Mouse (Mus musculus) B cell, adult (primary cell): Measurements from ENCODE around the gene Hdac5. TPM values are rescaled to one million over a fixed set of nuclear protein-coding genes. Genes with fewer than 3 reads are reported as not detected.

ENCODE experiments used
- total RNA-seq: library from RNA; stranded (reverse); gene quantifications from 4 replicates; pipeline ENCODE4 v1.2.4, GENCODE M21; 2023; ENCODE audit not compliant: inconsistent age

Gene Hdac5
- 121 to 153 TPM (median 136 TPM) in 4 replicates for total RNA-seq

DNA sequence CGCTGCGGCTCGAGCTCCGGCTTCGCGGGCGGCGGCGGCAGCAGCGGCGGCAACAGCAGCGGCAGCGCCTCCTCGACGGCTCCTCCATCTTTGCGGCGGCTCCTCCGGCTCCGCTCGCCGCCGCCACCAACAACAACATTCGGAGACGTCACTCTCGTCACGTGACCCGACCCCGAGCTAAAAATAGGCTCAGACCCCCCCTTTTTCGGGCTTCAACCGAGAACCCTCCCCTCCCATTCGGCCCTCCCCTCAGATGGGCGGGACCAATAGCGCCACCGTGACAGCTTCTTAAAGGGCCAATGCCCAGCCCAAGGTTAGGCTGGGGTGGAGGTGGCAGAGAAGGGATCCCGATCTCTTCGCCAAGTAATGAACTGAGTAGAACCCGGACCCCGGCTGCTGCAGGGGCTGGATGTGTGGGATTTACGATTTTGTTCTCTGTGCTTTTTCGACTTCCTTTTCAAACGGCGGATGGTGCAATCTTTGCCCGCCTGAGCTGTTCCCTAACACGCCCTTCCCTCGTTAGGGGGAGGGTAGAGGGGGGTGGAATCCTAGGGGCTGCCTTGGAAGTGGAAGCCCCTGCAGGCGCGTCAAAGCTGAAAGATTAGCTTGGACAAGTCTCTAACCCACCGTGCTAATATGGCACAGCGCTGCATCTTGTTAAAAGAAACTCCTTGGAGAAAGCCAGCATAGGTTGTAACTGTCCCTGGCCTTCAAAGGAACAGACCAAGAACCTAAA lies at the start of gene Hdac5:
Gene Hdac5, minus strand, starts transcription at position 161 of the 736 bp plus-strand sequence.

DNA sequence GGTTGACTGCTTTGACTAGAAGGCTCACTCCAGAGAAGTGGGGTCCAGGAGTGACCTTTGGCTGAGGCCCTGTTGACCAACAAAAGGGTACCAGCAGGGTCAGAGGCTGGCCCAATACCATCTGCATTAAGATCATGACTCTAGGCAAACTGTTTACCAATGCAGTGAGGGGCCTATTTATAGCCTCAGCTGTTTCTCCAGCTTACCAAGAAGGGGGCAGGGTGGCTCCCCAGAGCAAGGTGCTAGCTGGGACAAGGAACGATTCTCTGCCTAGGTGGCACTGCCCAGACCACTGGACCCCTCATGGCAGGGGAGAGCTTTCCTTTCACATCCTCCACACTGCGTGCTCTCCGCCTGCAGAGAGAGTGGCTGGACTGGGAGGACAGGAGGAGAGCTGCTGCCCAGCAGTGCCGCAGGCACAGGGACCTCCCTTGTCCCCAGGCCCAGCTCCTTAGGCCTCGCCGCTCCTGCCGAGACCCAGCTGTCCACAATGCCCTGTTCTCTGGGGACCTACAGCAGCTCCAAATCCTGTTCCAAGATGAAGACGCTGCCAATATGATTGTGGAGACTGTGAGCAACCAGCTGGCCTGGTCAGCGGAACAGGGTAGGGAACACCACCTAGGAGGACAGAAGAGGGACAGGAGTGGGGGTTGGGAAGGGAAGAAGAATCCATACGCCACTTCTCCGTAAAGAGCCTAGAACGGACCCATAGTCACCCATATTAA lies 38.7 kb upstream of the Hdac5 start, which contains the start of gene Asb16:
Gene Asb16, plus strand, starts transcription at position 224 of the 725 bp plus-strand sequence.

DNA sequence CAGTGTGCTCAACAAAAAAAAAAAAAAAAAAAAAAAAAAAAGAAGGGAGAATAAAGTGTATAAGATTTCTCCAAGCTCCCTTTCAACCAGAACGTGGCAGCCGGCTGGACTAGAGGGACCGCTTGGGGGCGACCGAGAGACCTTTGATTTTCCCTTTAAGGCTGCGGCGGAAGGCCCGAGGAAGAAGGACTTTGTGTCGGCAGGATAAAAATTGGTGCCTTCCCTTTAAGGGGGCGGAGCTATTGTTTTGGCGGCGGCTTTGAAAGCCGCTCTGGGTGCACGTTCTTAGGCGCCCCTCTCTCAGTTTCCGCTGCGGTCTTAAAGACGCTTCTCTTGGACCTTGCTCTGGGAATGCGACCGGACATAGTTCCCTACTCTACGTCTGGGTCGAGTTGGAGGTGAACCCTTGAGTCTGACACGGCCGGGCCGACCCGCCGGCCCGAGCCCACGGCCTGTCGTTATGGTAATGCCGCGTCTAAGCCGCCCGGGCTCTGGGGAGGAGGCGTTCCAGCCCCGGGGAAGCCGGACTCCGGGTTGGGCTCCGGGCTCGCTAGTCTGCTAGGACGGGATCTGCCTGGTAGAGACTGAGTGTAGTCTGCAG lies 18.8 kb upstream of the Hdac5 start, which contains the start of gene BC030867:
Gene BC030867, plus strand, starts transcription at position 253 of the 601 bp plus-strand sequence.

DNA sequence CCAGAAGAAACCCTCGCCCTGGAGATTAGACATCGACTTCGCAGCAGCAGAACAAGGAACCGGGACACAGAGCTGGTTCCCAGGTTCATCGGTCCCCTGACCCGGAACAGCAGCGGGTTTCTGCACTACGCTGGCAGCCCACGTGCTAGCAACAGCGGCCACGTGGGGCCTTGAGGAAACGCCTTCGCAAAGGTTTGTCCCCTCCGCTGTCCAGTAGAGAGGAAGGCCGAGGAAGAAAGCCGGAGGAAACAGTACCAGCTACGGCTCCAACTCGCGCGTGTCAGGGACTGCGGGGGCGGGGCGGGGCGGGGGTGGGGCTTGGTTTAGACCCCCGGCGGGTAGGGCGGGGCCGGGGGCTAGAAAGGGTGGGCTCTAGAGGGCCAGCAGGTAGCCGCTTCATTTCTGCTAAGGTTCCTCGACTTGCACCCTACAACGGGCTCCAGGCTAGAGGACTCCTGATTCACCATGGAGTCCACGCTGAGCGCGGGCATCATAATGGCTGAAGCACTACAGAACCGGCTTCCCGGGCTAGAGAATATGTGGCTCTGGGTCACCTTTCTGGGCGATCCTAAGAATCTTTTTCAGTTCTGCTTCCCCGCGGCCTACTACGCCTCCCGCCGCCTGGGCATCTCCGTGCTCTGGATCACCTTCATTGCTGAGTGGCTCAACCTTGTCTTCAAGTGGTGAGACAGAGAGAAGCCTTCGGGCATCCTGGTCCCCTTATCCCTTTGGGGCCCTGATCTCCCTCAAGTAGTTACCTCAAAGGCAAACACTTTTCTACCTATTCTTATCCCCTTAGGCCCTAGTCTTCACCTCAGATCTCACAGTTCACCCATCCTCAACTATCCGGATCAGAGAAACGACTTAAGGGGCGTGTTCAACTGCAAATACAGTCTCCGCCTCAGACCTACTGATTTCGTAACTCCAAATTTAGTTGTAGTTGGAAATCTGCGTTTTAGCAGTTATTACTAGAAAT lies 40.2 kb downstream of the Hdac5 start, which contains the start of gene G6pc3:
Gene G6pc3, plus strand, starts transcription at position 160 of the 976 bp plus-strand sequence.

DNA sequence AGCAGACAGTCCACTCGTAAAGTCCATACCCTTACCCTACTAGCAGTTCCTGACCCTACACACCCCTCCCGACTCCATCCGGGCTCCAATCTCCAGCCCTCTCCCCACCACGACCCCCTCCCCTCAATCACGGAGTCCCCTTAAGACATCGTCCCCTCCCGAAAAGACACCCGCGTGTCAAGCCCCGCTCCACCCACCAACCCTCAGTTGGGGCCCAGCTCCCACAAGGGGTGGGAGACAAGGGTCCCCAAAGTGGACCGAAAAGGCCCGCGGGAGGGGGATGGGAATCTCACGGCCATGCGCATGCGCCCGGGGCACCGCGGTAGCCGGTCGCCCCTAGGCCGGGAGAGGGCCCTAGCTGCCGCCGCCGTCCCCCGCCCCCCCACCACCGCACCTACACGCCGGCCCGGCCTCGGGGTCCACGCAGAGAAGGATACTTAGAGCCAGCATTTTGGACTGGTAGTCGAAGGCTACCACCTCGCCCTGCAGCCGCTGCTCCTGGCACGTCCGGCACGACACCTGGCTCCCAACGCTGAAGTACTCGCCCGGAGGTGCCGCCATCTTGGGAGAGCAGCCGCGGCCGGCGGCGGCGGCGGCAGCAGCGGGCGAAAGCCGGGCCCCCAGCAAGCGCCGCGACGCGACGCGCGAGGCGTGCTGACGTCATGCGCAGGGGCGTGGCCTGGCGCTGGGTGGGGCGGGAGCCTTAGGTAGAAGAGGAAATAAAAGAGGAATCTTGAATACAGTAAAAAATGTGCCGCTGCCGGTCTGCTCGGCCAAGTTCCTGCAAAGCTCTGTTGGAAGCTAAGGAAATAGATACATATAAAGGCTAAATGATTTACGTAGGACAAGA lies 45.1 kb downstream of the Hdac5 start, which contains the start of gene Lsm12:
Gene Lsm12, minus strand, starts transcription at position 651 of the 850 bp plus-strand sequence.

DNA sequence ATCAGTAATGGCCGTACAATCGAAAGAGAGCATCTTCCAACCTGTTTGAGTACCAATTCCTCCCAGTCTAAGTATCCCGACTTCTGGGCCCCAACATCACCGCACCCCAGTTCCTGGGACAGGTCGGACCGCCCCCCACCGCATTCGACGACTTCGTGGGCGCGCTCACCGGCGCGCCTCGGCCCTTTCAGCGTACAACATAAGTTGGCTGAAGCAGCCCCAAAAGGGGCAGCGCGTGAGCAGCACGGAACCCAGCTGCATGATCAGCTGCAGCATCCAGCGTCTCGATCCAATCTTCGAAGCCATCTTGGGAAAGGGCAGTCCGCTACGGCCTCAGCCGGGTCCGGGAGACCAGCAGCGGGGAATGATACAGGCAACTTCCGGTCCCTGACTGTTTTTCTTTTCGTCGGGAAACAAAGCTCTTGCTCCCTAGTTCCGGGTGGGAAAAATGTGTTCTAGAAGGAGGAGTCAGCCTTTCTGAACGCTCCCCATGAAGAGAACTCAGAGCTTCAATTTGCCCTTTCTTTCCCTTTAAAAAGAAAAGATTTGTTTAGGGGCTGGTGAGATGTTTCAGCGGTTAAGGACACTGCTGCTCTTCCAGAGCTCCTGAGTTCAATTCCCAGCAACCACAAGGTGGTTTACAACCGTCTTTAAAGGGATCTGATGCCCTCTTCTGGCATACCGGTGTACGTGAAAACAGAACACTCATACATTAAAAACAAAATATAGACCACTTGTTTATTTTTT lies 73.8 kb downstream of the Hdac5 start, which contains the start of gene Tmem101:
Gene Tmem101, minus strand, starts transcription at position 366 of the 747 bp plus-strand sequence.

DNA sequence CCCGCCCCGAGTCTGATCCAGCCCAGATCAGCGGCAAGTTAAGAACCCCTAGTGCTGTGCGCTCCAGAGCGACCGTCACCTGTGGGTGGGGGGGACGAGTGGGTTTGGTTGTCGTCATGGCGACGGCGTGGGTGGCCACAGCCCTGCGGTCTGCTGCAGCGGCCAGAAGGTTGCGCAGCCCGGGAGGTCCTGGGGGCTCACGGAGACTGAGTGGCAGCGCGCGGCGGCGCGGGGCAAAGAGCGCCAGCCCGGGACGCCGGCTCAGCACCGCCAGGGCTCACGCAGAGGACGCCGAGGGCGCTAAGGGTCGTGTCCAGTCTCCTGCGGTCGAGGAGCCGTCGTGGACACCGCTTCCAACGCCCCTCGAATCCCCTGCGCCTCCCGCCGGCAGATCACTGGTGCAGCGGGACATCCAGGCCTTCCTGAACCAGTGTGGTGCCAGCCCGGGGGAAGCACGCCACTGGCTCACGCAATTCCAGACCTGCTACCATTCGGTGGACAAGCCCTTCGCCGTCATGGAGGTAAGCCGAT lies 84.4 kb downstream of the Hdac5 start, which contains the start of gene Nags:
Gene Nags, plus strand, starts transcription at position 43 of the 531 bp plus-strand sequence.

Other genes with a start within 250 kb of the Hdac5 start
- gene Cfap97d1, start 245.9 kb downstream of the Hdac5 start, total RNA-seq: not detected in 4 replicates
- 28.7 to 32.8 TPM (median 30.5 TPM) in 4 replicates for gene Dusp3, start 243.2 kb downstream of the Hdac5 start, total RNA-seq
- not detected in 4 replicates for gene Mpp3, start 201.7 kb downstream of the Hdac5 start, total RNA-seq
- gene Cd300lg, start 188.7 kb downstream of the Hdac5 start, total RNA-seq: not detected in 4 replicates
- gene Mpp2, start 141.7 kb downstream of the Hdac5 start, total RNA-seq: not detected in 4 replicates
- gene Ppy, start 128.8 kb downstream of the Hdac5 start, total RNA-seq: not detected in 4 replicates
- gene Pyy, start 122.3 kb downstream of the Hdac5 start, total RNA-seq: not detected in 4 replicates
- not detected in 4 replicates for gene Nags, start 84.7 kb downstream of the Hdac5 start, total RNA-seq
- 6.8 to 13.3 TPM (median 10.4 TPM) in 4 replicates for gene Tmem101, start 73.8 kb downstream of the Hdac5 start, total RNA-seq
- gene Lsm12, start 44.9 kb downstream of the Hdac5 start, total RNA-seq: 50.5 to 63.1 TPM (median 55.9 TPM) in 4 replicates
- gene G6pc3, start 40.5 kb downstream of the Hdac5 start, total RNA-seq: 37.1 to 44.6 TPM (median 41.9 TPM) in 4 replicates
- 0.51 to 2.6 TPM (median 1.4 TPM) in 4 replicates for gene BC030867, start 18.7 kb upstream of the Hdac5 start, total RNA-seq
- not detected in 4 replicates for gene Asb16, start 38.6 kb upstream of the Hdac5 start, total RNA-seq
- 42.2 to 49.5 TPM (median 48.4 TPM) in 4 replicates for gene Tmub2, start 54.8 kb upstream of the Hdac5 start, total RNA-seq
- gene Atxn7l3, start 66.5 kb upstream of the Hdac5 start, total RNA-seq: 67.0 to 74.5 TPM (median 69.7 TPM) in 4 replicates
- 145 to 164 TPM (median 151 TPM) in 4 replicates for gene Ubtf, start 89.6 kb upstream of the Hdac5 start, total RNA-seq
- 0.16 TPM in 1 of 4 replicates, not detected in the others for gene Slc4a1, start 136.0 kb upstream of the Hdac5 start, total RNA-seq
- 1.7 to 3.5 TPM (median 1.8 TPM) in 4 replicates for gene Rundc3a, start 163.2 kb upstream of the Hdac5 start, total RNA-seq
- gene Slc25a39, start 177.8 kb upstream of the Hdac5 start, total RNA-seq: 35.6 to 50.9 TPM (median 36.9 TPM) in 4 replicates
- gene Grn, start 200.1 kb upstream of the Hdac5 start, total RNA-seq: 75.4 to 80.2 TPM (median 77.1 TPM) in 4 replicates
- gene Fam171a2, start 217.5 kb upstream of the Hdac5 start, total RNA-seq: not detected in 4 replicates
- gene Itga2b, start 240.0 kb upstream of the Hdac5 start, total RNA-seq: 5.1 to 9.3 TPM (median 7.0 TPM) in 4 replicates